Mouse (Mus musculus) forebrain, embryonic 10.5 days (tissue): ENCODE measurements around the gene Pou5f1. TPM values are rescaled to one million over a fixed set of nuclear protein-coding genes. Genes with fewer than 3 reads are reported as not detected.
"Not testable (repeated sequence)": the region's sequence is repeated elsewhere in the genome, so short reads cannot be mapped to it uniquely, and the experiment has no call there.

ENCODE experiments used
- DNase-seq: peaks from one replicate; pipeline ENCODE4 v3.0.0-alpha.2; 2017; ENCODE audit warnings: low spot score; ENCODE audit errors: extremely low spot score
- H3K27ac ChIP-seq: fragments of 300-500 bp; sonication (generic); 2 replicates; pipeline ENCODE4 v1.5.1; 2016; ENCODE audit warnings: mild to moderate bottlenecking
- H3K27me3 ChIP-seq: fragments of 300-500 bp; sonication (generic); 2 replicates; pipeline ENCODE4 v1.6.1; 2016; ENCODE audit warnings: mild to moderate bottlenecking; ENCODE audit not compliant: poor library complexity, severe bottlenecking
- H3K36me3 ChIP-seq: fragments of 300-500 bp; sonication (generic); replicated peaks from 2 replicates; pipeline ENCODE4 v1.6.1; 2016; ENCODE audit warnings: mild to moderate bottlenecking, moderate library complexity
- H3K4me1 ChIP-seq: fragments of 300-500 bp; sonication (generic); 2 replicates; pipeline ENCODE4 v1.6.1; 2016
- H3K4me3 ChIP-seq: fragments of 300-500 bp; sonication (generic); 2 replicates; pipeline ENCODE4 v1.5.1; 2016; ENCODE audit warnings: mild to moderate bottlenecking, moderate library complexity
- H3K9me3 ChIP-seq: fragments of 300-500 bp; sonication (generic); 2 replicates; pipeline ENCODE4 v1.6.1; 2016; ENCODE audit warnings: mild to moderate bottlenecking, moderate library complexity
- WGBS: fragments of 180-500 bp; shearing (Covaris S2); methylation state at CpG from one replicate; pipeline ENCODE4 v1.1.7; 2016; 5-methylcytosine and 5-hydroxymethylcytosine counted together
- polyA plus RNA-seq: library from polyadenylated mRNA; unstranded; fragments of >200 nt; fragmentation: Nextera tagmentation; extraction: Ambion mirVana; gene quantifications from 2 replicates; pipeline ENCODE4 v1.2.1, GENCODE M21; 2016

Gene Pou5f1
- polyA plus RNA-seq, 1 experiment from 2014 or later = 0.12 TPM

DNA sequence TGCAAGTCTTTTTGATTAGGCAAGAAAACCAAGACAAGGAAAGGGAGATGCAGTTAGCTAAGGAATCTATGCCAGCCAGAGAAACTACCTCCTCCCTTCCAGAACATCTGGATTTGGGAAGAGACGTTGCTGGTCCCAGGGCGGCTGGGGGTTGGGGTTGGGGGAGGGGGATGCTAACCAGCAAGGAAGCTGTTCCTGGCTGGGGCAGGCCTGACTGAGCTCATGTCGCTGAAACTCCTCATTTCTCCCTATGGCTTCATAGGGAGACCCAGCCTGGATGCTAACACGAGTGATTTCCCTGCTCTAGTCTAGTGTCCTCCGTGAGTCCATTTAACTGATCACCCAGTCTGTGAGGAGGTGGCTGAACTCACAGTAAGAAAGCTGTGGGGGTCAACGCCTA lies 3.6 kb upstream of the Pou5f1 start:
- no peaks in the 10 kb centered on the region for H3K36me3 ChIP-seq
- H3K27ac ChIP-seq = peak overlapping the region; percentile 51; the same call in 1 of the 2 replicates
- peaks cover 53% of the 10 kb centered on the region for H3K27me3 ChIP-seq
- H3K4me1 ChIP-seq = peaks cover 30% of the 10 kb centered on the region
- H3K4me3 ChIP-seq = no peak overlapping the region
- no peak for DNase-seq
- WGBS = 3% methylated on average over 6 of the region's 6 CpGs
- H3K9me3 ChIP-seq = 0 out of 2 replicates have a peak, but pooled peaks cover 3% of the 10 kb centered on the region

DNA sequence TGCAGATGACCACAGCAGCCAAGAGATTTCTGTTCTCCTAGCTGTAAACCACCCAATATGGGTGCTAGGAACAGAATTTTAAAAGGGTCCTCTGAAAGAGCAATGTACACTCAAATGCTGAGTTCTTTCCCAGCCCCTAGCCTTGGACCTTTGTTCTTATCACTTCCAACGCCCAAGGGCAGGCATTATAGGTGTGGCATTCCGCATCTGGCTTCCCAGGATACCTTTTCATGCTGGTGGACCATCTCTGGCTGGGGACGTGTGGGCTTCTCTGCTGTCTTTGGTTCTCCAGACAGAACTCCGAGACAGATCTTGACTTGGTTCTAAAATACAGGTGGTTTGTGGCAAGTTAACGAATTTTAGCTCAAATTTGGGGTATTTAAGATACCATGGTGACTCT lies 3.1 kb upstream of the Pou5f1 start:
- no peak for DNase-seq
- WGBS = 40% methylated on average over 5 of the region's 5 CpGs
- Histone ChIP-seq H3K36me3 (no peaks in the 10 kb centered on the region), H3K4me1 (peaks cover 30% of the 10 kb centered on the region), H3K9me3 (0 out of 2 replicates have a peak, but pooled peaks cover 3% of the 10 kb centered on the region), H3K4me3 (no peak overlapping the region), H3K27ac (no peak overlapping the region), H3K27me3 (peaks cover 58% of the 10 kb centered on the region)

DNA sequence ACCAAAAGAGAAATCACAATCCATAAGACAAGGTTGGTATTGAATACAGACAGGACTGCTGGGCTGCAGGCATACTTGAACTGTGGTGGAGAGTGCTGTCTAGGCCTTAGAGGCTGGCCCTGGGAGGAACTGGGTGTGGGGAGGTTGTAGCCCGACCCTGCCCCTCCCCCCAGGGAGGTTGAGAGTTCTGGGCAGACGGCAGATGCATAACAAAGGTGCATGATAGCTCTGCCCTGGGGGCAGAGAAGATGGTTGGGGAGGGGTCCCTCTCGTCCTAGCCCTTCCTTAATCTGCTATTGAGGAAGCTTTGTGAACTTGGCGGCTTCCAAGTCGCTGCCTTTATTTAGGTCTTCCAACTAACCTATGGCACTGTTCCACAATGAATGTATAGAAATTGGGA lies 2.0 kb upstream of the Pou5f1 start:
- DNase-seq = no peak
- no peak overlapping the region for H3K4me3 ChIP-seq
- 0 out of 2 replicates have a peak, but pooled peaks cover 3% of the 10 kb centered on the region for H3K9me3 ChIP-seq
- 17% methylated on average over 5 of the region's 5 CpGs for WGBS
- peaks cover 31% of the 10 kb centered on the region for H3K4me1 ChIP-seq
- no peaks in the 10 kb centered on the region for H3K36me3 ChIP-seq
- H3K27me3 ChIP-seq = peaks cover 69% of the 10 kb centered on the region
- H3K27ac ChIP-seq = no peak overlapping the region

DNA sequence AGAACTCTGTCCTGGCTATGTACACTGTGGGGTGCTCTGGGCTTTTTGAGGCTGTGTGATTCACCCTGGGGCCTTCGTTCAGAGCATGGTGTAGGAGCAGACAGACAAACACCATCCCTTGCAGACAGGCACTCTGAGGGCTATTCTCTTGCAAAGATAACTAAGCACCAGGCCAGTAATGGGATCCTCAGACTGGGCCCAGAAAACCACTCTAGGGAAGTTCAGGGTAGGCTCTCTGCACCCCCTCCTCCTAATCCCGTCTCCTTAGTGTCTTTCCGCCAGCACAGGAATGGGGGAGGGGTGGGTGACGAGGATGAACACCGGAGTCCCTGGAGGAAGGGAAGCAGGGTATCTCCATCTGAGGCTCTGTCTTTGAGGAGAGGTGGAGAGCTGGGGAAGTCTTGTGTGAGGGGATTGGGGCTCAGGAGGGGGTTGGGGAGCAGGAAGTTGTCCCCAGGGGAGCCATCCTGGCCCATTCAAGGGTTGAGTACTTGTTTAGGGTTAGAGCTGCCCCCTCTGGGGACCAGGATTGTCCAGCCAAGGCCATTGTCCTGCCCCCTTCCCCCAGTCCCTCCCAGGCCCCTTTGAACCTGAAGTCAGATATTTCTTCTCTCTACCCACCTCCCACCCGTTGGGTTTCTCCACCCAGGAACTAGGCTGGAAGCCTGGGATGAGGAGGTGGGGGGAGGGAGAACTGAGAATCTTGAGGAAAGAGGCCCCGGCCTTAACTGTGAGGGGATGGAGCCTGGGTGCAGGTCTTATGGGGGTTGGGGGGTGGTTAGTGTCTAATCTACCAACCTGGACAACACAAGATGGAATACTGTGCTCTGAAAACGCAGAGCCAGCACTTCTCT lies 963 bp upstream of the Pou5f1 start:
- no peak for DNase-seq
- Histone ChIP-seq H3K4me3 (no peak overlapping the region), H3K27ac (no peak overlapping the region), H3K27me3 (peaks cover 77% of the 10 kb centered on the region), H3K4me1 (peaks cover 38% of the 10 kb centered on the region), H3K9me3 (0 out of 2 replicates have a peak, but pooled peaks cover 3% of the 10 kb centered on the region), H3K36me3 (no peaks in the 10 kb centered on the region)
- 12% methylated on average over 8 of the region's 8 CpGs for WGBS

DNA sequence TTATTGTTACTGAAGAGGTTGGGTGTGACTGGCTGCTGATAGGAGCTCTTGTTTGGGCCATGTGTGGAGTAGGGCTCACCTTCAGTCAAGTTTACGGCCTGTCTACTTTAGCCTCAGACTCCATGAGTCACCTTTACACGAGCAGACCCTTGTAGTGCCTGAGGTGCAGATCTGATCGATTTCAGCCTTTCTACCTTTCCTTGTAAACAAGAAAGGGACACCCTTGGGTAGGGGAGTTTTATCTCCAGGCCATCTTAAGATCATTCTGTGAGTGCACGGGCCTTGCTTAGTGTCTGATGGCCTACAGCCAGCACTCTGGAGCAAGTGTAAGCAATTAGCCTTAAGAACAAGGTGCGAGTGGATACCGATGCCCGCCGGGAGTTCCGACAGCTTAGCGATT lies 1.1 kb downstream of the Pou5f1 start:
- 0 out of 2 replicates have a peak, but pooled peaks cover 3% of the 10 kb centered on the region for H3K9me3 ChIP-seq
- H3K27me3 ChIP-seq = peaks cover 75% of the 10 kb centered on the region
- H3K4me3 ChIP-seq = no peak overlapping the region
- no peaks in the 10 kb centered on the region for H3K36me3 ChIP-seq
- 6% methylated on average over 10 of the region's 10 CpGs for WGBS
- DNase-seq = no peak
- H3K4me1 ChIP-seq = peaks cover 37% of the 10 kb centered on the region
- H3K27ac ChIP-seq = no peak overlapping the region

DNA sequence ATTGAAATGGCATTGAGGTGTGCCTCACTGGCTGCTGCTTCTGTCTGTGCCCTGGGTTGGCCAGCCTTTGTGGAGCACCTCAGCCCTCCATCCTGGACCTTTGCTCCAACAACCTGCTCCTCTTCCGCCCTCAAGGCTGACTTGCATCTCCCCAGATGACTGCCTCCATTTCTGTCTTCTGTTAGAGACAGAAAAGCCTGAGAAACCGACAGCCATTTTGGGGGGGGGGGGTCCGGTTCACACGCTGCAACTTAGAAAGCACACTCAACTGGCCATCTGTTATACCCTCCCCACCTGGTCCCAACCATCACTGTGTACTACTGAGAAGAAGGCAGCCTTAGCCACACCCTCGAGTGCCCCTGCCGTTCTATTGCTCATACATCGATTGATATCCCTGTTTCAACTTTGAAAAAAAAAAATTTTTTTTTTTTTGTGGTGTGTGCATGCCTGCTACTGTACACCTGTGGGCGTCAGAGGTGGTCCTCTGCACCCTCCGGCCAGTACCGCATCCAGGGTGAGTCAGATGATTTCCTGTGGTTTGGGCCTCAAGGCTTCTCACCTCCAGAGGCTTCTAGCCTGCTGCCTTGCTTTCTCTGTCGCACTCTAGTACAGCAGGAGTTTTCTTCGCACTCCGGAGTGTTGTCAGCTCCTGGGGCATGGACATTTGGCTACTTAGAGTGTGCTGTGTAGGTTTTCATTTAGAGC lies 1.9 kb downstream of the Pou5f1 start:
- H3K4me1 ChIP-seq = peaks cover 29% of the 10 kb centered on the region
- DNase-seq = no peak
- H3K4me3 ChIP-seq = no peak overlapping the region
- peaks cover 6% of the 10 kb centered on the region for H3K36me3 ChIP-seq
- H3K27me3 ChIP-seq = peaks cover 68% of the 10 kb centered on the region
- H3K27ac ChIP-seq = no peak overlapping the region
- WGBS = 17% methylated on average over 13 of the region's 13 CpGs
- 0 out of 2 replicates have a peak, but pooled peaks cover 3% of the 10 kb centered on the region for H3K9me3 ChIP-seq

DNA sequence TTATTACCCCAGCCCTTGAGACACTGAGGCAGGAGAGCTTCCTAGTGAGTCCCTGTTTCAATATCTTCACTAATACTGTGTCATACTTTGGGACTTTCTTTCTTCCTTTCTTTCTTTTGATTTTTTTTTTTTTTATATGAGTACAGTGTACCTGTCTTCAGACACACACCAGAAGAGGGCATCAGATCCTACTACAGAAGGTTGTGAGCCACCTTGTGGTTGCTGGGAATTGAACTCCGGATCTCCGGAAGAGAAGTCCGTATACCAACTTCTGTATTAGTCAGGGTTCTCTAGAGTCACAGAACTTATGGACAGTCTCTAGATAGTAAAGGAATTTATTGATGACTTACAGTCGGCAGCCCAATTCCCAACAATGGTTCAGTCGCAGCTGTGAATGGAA lies 2.5 kb downstream of the Pou5f1 start:
- not testable (repeated sequence) for H3K4me3 ChIP-seq, H3K27ac ChIP-seq, DNase-seq, H3K9me3 ChIP-seq
- Histone ChIP-seq H3K27me3 (peaks cover 63% of the 10 kb centered on the region), H3K36me3 (peaks cover 12% of the 10 kb centered on the region), H3K4me1 (peaks cover 28% of the 10 kb centered on the region)
- 54% methylated on average over 5 of the region's 5 CpGs for WGBS

DNA sequence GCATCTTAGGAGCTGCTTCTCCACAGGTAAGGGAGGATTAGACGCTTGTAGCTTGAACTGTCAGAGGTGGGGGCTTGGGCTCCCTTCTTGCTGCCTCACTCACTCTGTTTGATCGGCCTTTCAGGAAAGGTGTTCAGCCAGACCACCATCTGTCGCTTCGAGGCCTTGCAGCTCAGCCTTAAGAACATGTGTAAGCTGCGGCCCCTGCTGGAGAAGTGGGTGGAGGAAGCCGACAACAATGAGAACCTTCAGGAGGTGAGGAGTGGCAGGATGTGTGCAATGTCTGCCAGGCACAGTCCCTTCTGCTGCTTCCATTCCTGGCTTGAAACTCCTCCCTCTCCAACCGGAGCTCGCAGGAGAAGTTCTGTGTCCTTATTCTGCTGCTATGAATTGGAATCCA lies 3.5 kb downstream of the Pou5f1 start:
- H3K4me3 ChIP-seq = no peak overlapping the region
- H3K4me1 ChIP-seq = peaks cover 24% of the 10 kb centered on the region
- peak; percentile 39 for DNase-seq
- H3K9me3 ChIP-seq = 0 out of 2 replicates have a peak, but pooled peaks cover 3% of the 10 kb centered on the region
- no peak overlapping the region for H3K27ac ChIP-seq
- peaks cover 53% of the 10 kb centered on the region for H3K27me3 ChIP-seq
- H3K36me3 ChIP-seq = peaks cover 17% of the 10 kb centered on the region
- WGBS = 35% methylated on average over 8 of the region's 8 CpGs

DNA sequence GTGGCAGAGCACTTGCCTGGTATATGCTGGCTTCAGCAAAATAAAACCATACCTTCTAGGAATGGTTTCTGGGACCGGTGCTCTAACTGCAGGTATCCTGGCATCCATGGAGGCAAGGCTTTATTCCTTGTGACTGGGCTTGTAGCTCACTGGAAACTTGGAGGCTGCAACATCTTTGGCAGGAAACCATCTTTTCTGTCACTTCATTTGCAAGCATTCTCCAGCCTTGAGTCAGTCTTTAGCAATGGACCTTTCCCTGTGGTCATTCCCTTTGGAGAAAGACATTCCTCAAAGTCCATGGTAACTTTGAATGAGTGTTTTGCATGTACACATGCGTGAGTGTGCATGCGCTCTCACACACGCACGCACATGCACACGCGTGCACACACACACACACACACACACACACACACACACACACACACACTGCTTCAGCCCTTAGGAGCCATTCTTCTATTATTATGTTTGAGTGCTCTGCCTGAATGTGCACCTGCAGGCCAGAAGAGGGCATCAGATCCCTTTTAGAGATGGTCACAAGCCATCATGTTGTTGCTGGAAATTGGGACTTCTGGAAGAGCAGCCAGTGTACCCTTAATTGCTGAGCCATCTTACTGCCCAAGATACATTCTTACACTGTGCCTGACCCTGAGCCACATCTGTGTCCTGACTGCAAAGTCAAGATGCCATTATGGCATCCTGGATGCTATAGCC lies 7.3 kb downstream of the Pou5f1 start:
- H3K36me3 ChIP-seq = peaks cover 22% of the 10 kb centered on the region
- H3K27ac ChIP-seq = no peak overlapping the region
- no peaks in the 10 kb centered on the region for H3K9me3 ChIP-seq
- peaks cover 25% of the 10 kb centered on the region for H3K27me3 ChIP-seq
- DNase-seq = no peak
- WGBS = 89% methylated on average over 7 of the region's 7 CpGs
- H3K4me3 ChIP-seq = no peak overlapping the region
- peaks cover 39% of the 10 kb centered on the region for H3K4me1 ChIP-seq

DNA sequence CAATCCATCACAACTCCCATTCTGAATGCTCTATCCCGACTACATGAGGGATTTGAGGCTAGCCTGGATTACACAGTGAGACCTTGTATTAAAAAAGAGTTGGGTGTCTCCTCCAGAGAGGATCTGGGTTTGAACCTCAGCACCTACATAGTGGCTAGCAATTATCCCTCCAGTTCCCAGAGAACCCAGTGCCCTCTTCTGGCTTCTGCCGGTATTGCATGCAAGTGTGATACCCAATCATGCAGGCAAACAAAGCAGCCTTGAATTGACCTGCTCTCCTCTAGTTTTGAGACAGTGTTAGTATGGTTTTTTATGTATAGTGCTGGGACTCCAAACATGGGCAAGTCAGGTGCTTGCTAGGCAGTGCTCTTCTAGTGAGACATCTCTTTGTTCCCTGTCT lies 8.1 kb downstream of the Pou5f1 start:
- Histone ChIP-seq H3K27me3 (peaks cover 17% of the 10 kb centered on the region), H3K4me3 (peak overlapping the region; percentile 70; the same call in 1 of the 2 replicates), H3K4me1 (peaks cover 45% of the 10 kb centered on the region), H3K36me3 (peaks cover 22% of the 10 kb centered on the region), H3K9me3 (no peaks in the 10 kb centered on the region), H3K27ac (peak overlapping the region; percentile 32; the same call in 1 of the 2 replicates)
- WGBS = 10% methylated on average over 2 of the region's 2 CpGs
- DNase-seq = peak; percentile 84

DNA sequence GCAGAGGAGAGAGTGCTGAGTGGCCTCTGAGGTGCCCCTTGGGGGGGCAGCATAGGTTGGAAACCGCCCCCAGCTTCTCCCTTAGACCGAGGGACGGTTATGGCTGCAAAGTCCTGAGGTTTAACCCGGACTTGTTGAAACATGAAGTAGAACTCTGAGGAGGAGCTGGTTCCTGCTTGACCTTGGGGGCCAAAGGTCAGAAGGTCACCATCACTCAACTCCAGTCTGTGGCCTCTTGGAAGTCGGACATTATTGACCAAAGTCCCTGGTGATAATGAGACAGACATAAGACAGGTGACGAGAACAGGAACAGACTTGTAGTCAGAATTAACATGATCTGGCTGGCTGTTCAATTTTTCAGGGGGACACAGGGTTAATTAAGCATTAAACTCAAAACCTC lies 8.9 kb downstream of the Pou5f1 start:
- DNase-seq = no peak
- Histone ChIP-seq H3K9me3 (no peaks in the 10 kb centered on the region), H3K36me3 (peaks cover 23% of the 10 kb centered on the region), H3K4me1 (peaks cover 38% of the 10 kb centered on the region), H3K27me3 (peaks cover 9% of the 10 kb centered on the region), H3K27ac (peak overlapping the region; percentile 32; the same call in 1 of the 2 replicates), H3K4me3 (peak overlapping the region; percentile 70)
- WGBS = 68% methylated on average over 6 of the region's 6 CpGs

DNA sequence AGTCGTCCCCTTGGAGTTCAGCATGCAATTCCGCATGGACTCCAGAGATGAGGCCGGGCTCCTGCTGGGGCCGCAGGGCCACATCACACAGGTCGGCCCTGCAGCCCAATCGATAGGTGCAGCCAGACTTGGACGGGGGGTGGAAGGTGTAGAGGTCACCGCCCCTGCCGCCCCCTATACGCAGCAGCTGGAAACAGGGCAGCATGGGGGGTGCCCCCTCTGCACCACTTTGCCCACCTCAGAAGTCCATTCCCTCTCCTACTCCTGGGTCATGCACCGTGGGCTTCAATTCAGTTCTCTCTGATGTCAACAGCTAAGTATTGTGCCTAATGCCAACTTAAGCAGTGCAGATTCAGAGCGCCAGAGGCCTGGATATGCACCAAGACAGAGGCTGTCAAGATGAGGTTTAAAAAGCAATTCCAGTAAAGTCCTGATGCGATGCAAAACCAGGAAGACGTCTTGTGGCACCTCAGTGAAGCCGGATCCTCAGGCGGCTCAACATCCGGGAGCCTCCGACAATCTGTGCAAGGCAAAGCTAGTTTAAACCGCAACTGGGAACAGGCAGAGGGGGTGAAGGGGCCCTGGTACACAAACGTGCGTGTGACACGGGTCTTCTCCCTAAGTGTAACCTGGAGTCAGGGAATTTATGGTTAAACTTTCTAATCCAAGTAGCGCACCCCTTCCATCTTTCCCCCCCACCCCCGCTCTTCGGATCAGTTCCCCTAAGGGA lies 10.3 kb downstream of the Pou5f1 start:
- WGBS = 8% methylated on average over 25 of the region's 25 CpGs
- Histone ChIP-seq H3K36me3 (peaks cover 30% of the 10 kb centered on the region), H3K27ac (peak overlapping the region; percentile 88), H3K4me3 (peak overlapping the region; percentile 70), H3K9me3 (no peaks in the 10 kb centered on the region), H3K4me1 (peaks cover 38% of the 10 kb centered on the region), H3K27me3 (peaks cover 9% of the 10 kb centered on the region)
- DNase-seq = peak; percentile 44
